Mouse (Mus musculus) heart, embryonic 14.5 days (tissue): Measurements from ENCODE around the gene Vps37c. TPM values are rescaled to one million over a fixed set of nuclear protein-coding genes. Genes with fewer than 3 reads are reported as not detected.

ENCODE experiments used
- ATAC-seq: fragments of 200-750 bp; cut with Nextera tagmentation; 2 replicates; pipeline ENCODE4 v1.8.0; 2017; ENCODE audit warnings: low read depth, moderate TSS enrichment; ENCODE audit not compliant: insufficient number of reproducible peaks, insufficient read depth, low FRiP score
- H3K27ac ChIP-seq, 2 experiments: fragments of 200-500 bp in 1 of 2; fragments of 300-500 bp in 1 of 2; sonication (generic) in 1 of 2; replicated peaks in 1 of 2; 2 replicates each; pipeline ENCODE4 v1.5.1; 2012 to 2014; ENCODE audit warnings: low read depth in 2 of 2, low read length in 2 of 2, control low read depth in 1 of 2, mild to moderate bottlenecking in 1 of 2, mixed read lengths in 1 of 2; ENCODE audit not compliant: control insufficient read depth in 1 of 2, insufficient read depth in 1 of 2
- H3K27me3 ChIP-seq: fragments of 300-500 bp; sonication (generic); 2 replicates; pipeline ENCODE4 v1.6.1; 2014; ENCODE audit warnings: mild to moderate bottlenecking, low read length, control low read depth; ENCODE audit not compliant: control insufficient read depth, insufficient read depth
- H3K36me3 ChIP-seq: fragments of 300-500 bp; sonication (generic); 2 replicates; pipeline ENCODE4 v1.6.1; 2014; ENCODE audit warnings: mild to moderate bottlenecking, control low read depth, low read length, mixed read lengths; ENCODE audit not compliant: control insufficient read depth, insufficient read depth
- H3K4me1 ChIP-seq, 2 experiments: fragments of 200-500 bp in 1 of 2; fragments of 300-500 bp in 1 of 2; sonication (generic) in 1 of 2; 2 replicates each; pipeline ENCODE4 v1.6.1; 2012 to 2014; ENCODE audit warnings: low read length in 2 of 2, control low read depth in 1 of 2, mixed read lengths in 1 of 2; ENCODE audit not compliant: control insufficient read depth in 2 of 2, insufficient read depth in 2 of 2
- H3K4me2 ChIP-seq: fragments of 300-500 bp; sonication (generic); 2 replicates; pipeline ENCODE4 v1.6.1; 2014; ENCODE audit warnings: mild to moderate bottlenecking, low read length
- H3K4me3 ChIP-seq, 2 experiments: fragments of 200-500 bp in 1 of 2; fragments of 300-500 bp in 1 of 2; sonication (generic) in 1 of 2; 2 replicates each; pipeline ENCODE4 v1.5.1; 2012 to 2014; ENCODE audit warnings: low read length in 2 of 2, mild to moderate bottlenecking in 2 of 2, control low read depth in 1 of 2, low read depth in 1 of 2, moderate library complexity in 1 of 2; ENCODE audit not compliant: control insufficient read depth in 1 of 2, insufficient read depth in 1 of 2
- H3K9ac ChIP-seq: fragments of 300-500 bp; sonication (generic); 2 replicates; pipeline ENCODE4 v1.6.1; 2014; ENCODE audit warnings: mild to moderate bottlenecking, low read length
- H3K9me3 ChIP-seq: fragments of 300-500 bp; sonication (generic); 2 replicates; pipeline ENCODE4 v1.6.1; 2016; ENCODE audit warnings: low read length, control low read depth; ENCODE audit not compliant: control insufficient read depth
- WGBS: fragments of 180-500 bp; shearing (Covaris S2); extraction: QIAGEN DNeasy Blood & Tissue Kit; methylation state at CpG from one replicate; pipeline ENCODE4 v1.1.7; 2014; 5-methylcytosine and 5-hydroxymethylcytosine counted together
- polyA plus RNA-seq: library from polyadenylated mRNA; unstranded; fragments of >200 nt; fragmentation: Nextera tagmentation; extraction: Ambion mirVana; gene quantifications from 2 replicates; pipeline ENCODE4 v1.2.1, GENCODE M21; 2014

The Vps37c gene
- polyA plus RNA-seq, 1 experiment from 2014 or later, result 30.0 TPM

- Histone ChIP-seq H3K9ac (no peak overlapping the region), H3K4me2 (peak overlapping the region; percentile 34), H3K4me1 (peaks cover 15 to 27% of the 10 kb centered on the region in 2 experiments), H3K27me3 (no peaks in the 10 kb centered on the region), H3K9me3 (no peaks in the 10 kb centered on the region), H3K27ac (peak overlapping the region; percentile 84 to 85), H3K36me3 (no peaks in the 10 kb centered on the region), H3K4me3 (no peak overlapping the region)
- WGBS, result 44% methylated on average over 9 of the region's 9 CpGs
- ATAC-seq, result peak; percentile 73
These were observed 71.7 kb downstream of the Vps37c start for GRCm38 (mm10) chr19:10759983-10760831.

GRCm38 (mm10) chr19:10761794-10762415 lies 73.4 kb downstream of the Vps37c start:
- peaks cover 15 to 27% of the 10 kb centered on the region in 2 experiments for H3K4me1 ChIP-seq
- no peaks in the 10 kb centered on the region for H3K9me3 ChIP-seq
- ATAC-seq, result no peak
- no peak overlapping the region for H3K9ac ChIP-seq
- no peak overlapping the region for H3K4me2 ChIP-seq
- H3K36me3 ChIP-seq, result no peaks in the 10 kb centered on the region
- 82% methylated on average over 8 of the region's 8 CpGs for WGBS
- no peak overlapping the region for H3K27ac ChIP-seq
- no peaks in the 10 kb centered on the region for H3K27me3 ChIP-seq
- no peak overlapping the region for H3K4me3 ChIP-seq

GRCm38 (mm10) chr19:10762468-10762867 lies 73.9 kb downstream of the Vps37c start:
- H3K36me3 ChIP-seq, result no peaks in the 10 kb centered on the region

DNA sequence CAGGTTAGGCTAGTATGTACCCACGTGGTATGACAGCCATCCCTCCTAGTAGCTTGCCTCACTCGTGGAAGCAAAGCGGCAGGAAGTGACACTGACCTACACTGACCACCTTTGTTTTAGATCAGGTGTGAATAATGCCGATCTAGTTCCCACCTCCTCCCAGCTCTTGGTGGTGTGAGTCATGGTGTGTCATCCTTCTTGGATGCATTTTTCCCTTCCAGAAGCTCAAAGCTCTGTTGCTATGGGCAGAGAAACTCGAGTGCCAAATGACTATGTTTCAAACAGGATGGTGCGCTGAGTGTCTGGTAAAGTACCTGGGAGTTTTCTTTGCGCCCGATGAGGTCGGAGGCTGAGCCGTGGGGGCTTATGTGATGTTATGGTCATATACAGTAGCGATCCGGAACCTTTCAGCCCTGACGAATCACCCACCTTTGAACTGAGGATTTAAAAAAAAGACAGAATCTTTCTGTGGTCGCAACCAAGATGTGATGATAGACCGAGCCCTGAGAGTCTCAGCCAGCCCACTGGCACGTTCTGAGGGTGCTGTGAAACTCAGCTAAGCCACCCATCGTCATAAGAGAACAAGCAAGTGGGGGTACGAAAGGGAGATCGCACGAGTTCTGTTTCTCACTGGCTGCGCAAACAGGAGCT lies 75.0 kb downstream of the Vps37c start:
- no peak overlapping the region for H3K27ac ChIP-seq
- peaks cover 16 to 31% of the 10 kb centered on the region in 2 experiments for H3K4me1 ChIP-seq
- H3K27me3 ChIP-seq, result no peaks in the 10 kb centered on the region
- no peaks in the 10 kb centered on the region for H3K36me3 ChIP-seq
- H3K4me3 ChIP-seq, result no peak overlapping the region
- ATAC-seq, result no peak
- H3K9ac ChIP-seq, result no peak overlapping the region
- WGBS, result 77% methylated on average over 21 of the region's 21 CpGs
- H3K9me3 ChIP-seq, result no peaks in the 10 kb centered on the region
- no peak overlapping the region for H3K4me2 ChIP-seq

More at GRCm38 (mm10) chr19:10762468-10762867, 73.9 kb downstream of the Vps37c start:
- no peak for ATAC-seq
- no peak overlapping the region for H3K9ac ChIP-seq
- H3K27ac ChIP-seq, result no peak overlapping the region
- H3K9me3 ChIP-seq, result no peaks in the 10 kb centered on the region
- H3K4me3 ChIP-seq, result no peak overlapping the region
- no peak overlapping the region for H3K4me2 ChIP-seq
- H3K27me3 ChIP-seq, result no peaks in the 10 kb centered on the region
- whole genome bisulfite sequencing, result 80% methylated on average over 6 of the region's 6 CpGs
- peaks cover 15 to 27% of the 10 kb centered on the region in 2 experiments for H3K4me1 ChIP-seq

Other genes starting within 250 kb of the Vps37c start
- gene Lrrc10b, start 231.3 kb upstream of the Vps37c start, polyA plus RNA-seq, result 0.09 and 0.22 TPM in 2 replicates
- not detected in 2 replicates for gene Ppp1r32, start 205.8 kb upstream of the Vps37c start, polyA plus RNA-seq
- gene Cpsf7, start 163.5 kb upstream of the Vps37c start, polyA plus RNA-seq, result 31.7 and 34.9 TPM in 2 replicates
- gene Sdhaf2, start 162.6 kb upstream of the Vps37c start, polyA plus RNA-seq, result 52.2 and 54.0 TPM in 2 replicates
- gene Tmem216, start 132.5 kb upstream of the Vps37c start, polyA plus RNA-seq, result 19.3 and 26.0 TPM in 2 replicates
- gene Cyb561a3, start 111.6 kb upstream of the Vps37c start, polyA plus RNA-seq, result 19.2 and 19.9 TPM in 2 replicates
- 26.5 and 27.6 TPM in 2 replicates for gene Tmem138, start 111.4 kb upstream of the Vps37c start, polyA plus RNA-seq
- gene Ddb1, start 83.4 kb upstream of the Vps37c start, polyA plus RNA-seq, result 251 and 258 TPM in 2 replicates
- 8.6 and 11.2 TPM in 2 replicates for gene Tkfc, start 83.1 kb upstream of the Vps37c start, polyA plus RNA-seq
- gene Vwce, start 54.5 kb upstream of the Vps37c start, polyA plus RNA-seq, result 0.36 and 0.51 TPM in 2 replicates
- not detected in 2 replicates for gene Pga5, start 10.7 kb upstream of the Vps37c start, polyA plus RNA-seq
- 0.66 and 1.4 TPM in 2 replicates for gene Cd5, start 50.3 kb downstream of the Vps37c start, polyA plus RNA-seq
- gene Cd6, start 141.3 kb downstream of the Vps37c start, polyA plus RNA-seq, result not detected in 2 replicates
- gene Slc15a3, start 151.0 kb downstream of the Vps37c start, polyA plus RNA-seq, result 0.46 and 0.66 TPM in 2 replicates
- gene Tmem132a, start 181.2 kb downstream of the Vps37c start, polyA plus RNA-seq, result 31.6 and 37.0 TPM in 2 replicates
- gene Tmem109, start 193.3 kb downstream of the Vps37c start, polyA plus RNA-seq, result 92.4 and 94.5 TPM in 2 replicates
- 32.0 and 35.3 TPM in 2 replicates for gene Prpf19, start 206.5 kb downstream of the Vps37c start, polyA plus RNA-seq
- gene Zp1, start 231.9 kb downstream of the Vps37c start, polyA plus RNA-seq, result not detected in 2 replicates
- 0.07 and 0.22 TPM in 2 replicates for gene Ptgdr2, start 248.4 kb downstream of the Vps37c start, polyA plus RNA-seq